Mouse (Mus musculus) lung, adult 2 months (tissue): ENCODE measurements around the gene Rps6kb2.

Source experiments
- CTCF ChIP-seq: fragments of 200-500 bp; IDR thresholded peaks from 2 replicates; pipeline ENCODE4 v1.5.1; 2011; ENCODE audit warnings: mild to moderate bottlenecking, low read length, control low read depth; ENCODE audit not compliant: insufficient read depth
- POLR2A ChIP-seq: fragments of 200-500 bp; IDR thresholded peaks from 2 replicates; pipeline ENCODE4 v1.6.1; 2011; ENCODE audit warnings: low read depth, mild to moderate bottlenecking, control low read depth, low read length, borderline replicate concordance; ENCODE audit errors: extremely low read depth

DNA sequence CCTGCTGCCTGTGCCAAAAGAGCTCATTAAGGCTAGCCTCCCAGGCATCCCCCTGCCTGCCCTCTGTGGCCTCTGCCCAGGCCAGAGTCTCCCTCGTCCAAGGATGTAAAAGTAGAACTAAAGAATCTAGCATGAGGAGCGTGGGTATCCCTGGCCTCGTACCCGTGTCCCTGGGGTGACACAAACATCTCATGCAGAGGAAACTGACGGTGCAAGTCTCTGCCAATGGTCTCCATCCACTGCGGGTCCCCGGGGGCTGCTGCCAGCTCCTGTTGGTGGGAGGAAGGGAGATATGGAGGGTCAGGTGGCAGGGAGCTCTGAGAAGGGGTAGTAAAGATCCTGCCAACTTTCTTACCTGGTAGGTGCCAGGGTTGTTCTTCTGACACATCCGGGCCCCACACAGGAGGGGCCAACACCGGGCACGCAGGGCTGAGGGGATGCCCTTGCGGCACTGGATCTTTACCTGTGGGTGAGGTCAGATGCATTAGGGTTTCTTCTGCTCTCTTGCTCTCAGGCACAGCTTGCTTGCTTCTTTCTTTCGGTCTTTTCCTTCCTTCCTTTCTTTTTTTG is 26.0 kb upstream of the Rps6kb2 start:
- TF ChIP-seq CTCF (no peak), POLR2A (no peak)
